Mouse (Mus musculus): ENCODE results near the gene Krt8. TPM values are rescaled to one million over a fixed set of nuclear protein-coding genes. Genes with fewer than 3 reads are reported as not detected.

Gene Krt8
- total and polyA plus RNA-seq, 3 experiments: 0.69 to 0.93 TPM; not detected in 1

GRCm38 (mm10) chr15:101988714-101989113 lies 15.6 kb downstream of the Krt8 start:
- H3K27ac ChIP-seq (ENCODE audit: control insufficient read depth, low read depth, low read length): no peak overlapping the region
- no peaks in the 10 kb centered on the region for H3K79me2 ChIP-seq (ENCODE audit: control insufficient read depth, insufficient read depth, low read length, poor library complexity)
- no peak overlapping the region for H3K9ac ChIP-seq (ENCODE audit: control insufficient read depth, low read depth, low read length, poor library complexity, severe bottlenecking)
- no peak for DNase-seq (ENCODE audit: low read depth, low spot score)
- TF ChIP-seq TBP (IDR thresholded peaks at IDR 0.05; ENCODE audit: low read depth, low read length): no peak
- TF ChIP-seq RAD21 (IDR thresholded peaks at IDR 0.05; ENCODE audit: low read depth, low read length): no peak
- TF ChIP-seq HCFC1 (IDR thresholded peaks at IDR 0.05; ENCODE audit: low read depth, low read length): no peak
- TF ChIP-seq GATA1 (IDR thresholded peaks at IDR 0.05; ENCODE audit: low read depth, low read length): no peak
- no peak for TF ChIP-seq KAT2A (conservative IDR thresholded peaks at IDR 0.05; ENCODE audit: low read depth, low read length)
- no peak for TF ChIP-seq NELFE (IDR thresholded peaks at IDR 0.05; ENCODE audit: low read depth, low read length)
- TF ChIP-seq MAFK (IDR thresholded peaks at IDR 0.05; ENCODE audit: borderline replicate concordance, low read depth, low read length): no peak
- TF ChIP-seq CTCF (IDR thresholded peaks at IDR 0.05 in 2 of 3, conservative IDR thresholded peaks at IDR 0.05 in 1 of 3; ENCODE audit: control insufficient read depth in 1 of 3, insufficient read depth in 1 of 3, low read depth in 2 of 3, low read length in 3 of 3, poor library complexity in 1 of 3, severe bottlenecking in 1 of 3): peak; percentile 46 to 59 (median 57)
- no peak for TF ChIP-seq EP300 (IDR thresholded peaks at IDR 0.05; ENCODE audit: low read depth in 1 of 2, low read length in 2 of 2)
- TF ChIP-seq MEF2A (IDR thresholded peaks at IDR 0.05; ENCODE audit: extremely low read depth, insufficient replicate concordance, low read depth, low read length, poor library complexity, severe bottlenecking): no peak
- TF ChIP-seq POLR2A (IDR thresholded peaks at IDR 0.05; ENCODE audit: control insufficient read depth in 1 of 2, insufficient read depth in 1 of 2, low read depth in 1 of 2, low read length in 2 of 2, poor library complexity in 1 of 2): no peak
- TF ChIP-seq ZC3H11A (IDR thresholded peaks at IDR 0.05; ENCODE audit: low read depth, low read length): 0 out of 2 replicates have a peak, but pooled peaks have one; percentile 8
- TF ChIP-seq ZKSCAN1 (IDR thresholded peaks at IDR 0.05; ENCODE audit: low read depth, low read length): no peak
- no peak for TF ChIP-seq ZMIZ1 (IDR thresholded peaks at IDR 0.05; ENCODE audit: low read depth, low read length)
- TF ChIP-seq RCOR1 (IDR thresholded peaks at IDR 0.05; ENCODE audit: low read depth, low read length): no peak
- TF ChIP-seq E2F4 (IDR thresholded peaks at IDR 0.05; ENCODE audit: borderline replicate concordance, low read depth, low read length): no peak
- TF ChIP-seq CHD2 (IDR thresholded peaks at IDR 0.05; ENCODE audit: low read length): no peak
- TF ChIP-seq MYB (IDR thresholded peaks at IDR 0.05; ENCODE audit: low read depth, low read length): no peak
- TF ChIP-seq SMC3 (IDR thresholded peaks at IDR 0.05; ENCODE audit: low read depth, low read length): peak; percentile 19; the same call in 1 of the 2 replicates
- no peak for TF ChIP-seq CHD1 (IDR thresholded peaks at IDR 0.05; ENCODE audit: low read depth, low read length)
- TF ChIP-seq JUND (IDR thresholded peaks at IDR 0.05; ENCODE audit: low read depth, low read length): no peak
- TF ChIP-seq SIN3A (IDR thresholded peaks at IDR 0.05; ENCODE audit: low read length): no peak
- H3K36me3 ChIP-seq (ENCODE audit: control insufficient read depth in 1 of 2, insufficient read depth in 2 of 2, low read length in 2 of 2): peaks cover 0 to 17% of the 10 kb centered on the region in 2 experiments; a peak in 2 of 4 replicates
- H3K4me1 ChIP-seq (ENCODE audit: control insufficient read depth in 1 of 2, insufficient read depth in 2 of 2, low read length in 2 of 2): peaks cover 3 to 35% of the 10 kb centered on the region in 2 experiments; a peak in 3 of 4 replicates
- H3K9me3 ChIP-seq (replicated peaks; ENCODE audit: insufficient read depth, low read length): no peaks in the 10 kb centered on the region
- no peak overlapping the region for H3K4me3 ChIP-seq (ENCODE audit: control insufficient read depth in 1 of 2, insufficient read depth in 1 of 2, low read depth in 2 of 2, low read length in 2 of 2)
- no peaks in the 10 kb centered on the region for H3K27me3 ChIP-seq (ENCODE audit: control insufficient read depth in 1 of 2, insufficient read depth in 2 of 2, low read length in 2 of 2)

GRCm38 (mm10) chr15:101988119-101988518 lies 16.2 kb downstream of the Krt8 start:
- H3K79me2 ChIP-seq (ENCODE audit: control insufficient read depth, insufficient read depth, low read length, poor library complexity): no peaks in the 10 kb centered on the region
- H3K4me3 ChIP-seq (ENCODE audit: control insufficient read depth in 1 of 2, insufficient read depth in 1 of 2, low read depth in 2 of 2, low read length in 2 of 2): no peak overlapping the region
- H3K9me3 ChIP-seq (replicated peaks; ENCODE audit: insufficient read depth, low read length): no peaks in the 10 kb centered on the region
- peak; percentile 90 for DNase-seq (ENCODE audit: low read depth, low spot score)
- no peaks in the 10 kb centered on the region for H3K27me3 ChIP-seq (ENCODE audit: control insufficient read depth in 1 of 2, insufficient read depth in 2 of 2, low read length in 2 of 2)
- H3K9ac ChIP-seq (ENCODE audit: control insufficient read depth, low read depth, low read length, poor library complexity, severe bottlenecking): no peak overlapping the region
- H3K27ac ChIP-seq (ENCODE audit: control insufficient read depth, low read depth, low read length): no peak overlapping the region
- H3K36me3 ChIP-seq (ENCODE audit: control insufficient read depth in 1 of 2, insufficient read depth in 2 of 2, low read length in 2 of 2): peaks cover 0 to 17% of the 10 kb centered on the region in 2 experiments; a peak in 2 of 4 replicates
- H3K4me1 ChIP-seq (ENCODE audit: control insufficient read depth in 1 of 2, insufficient read depth in 2 of 2, low read length in 2 of 2): peaks cover 6 to 39% of the 10 kb centered on the region in 2 experiments; a peak in 3 of 4 replicates
- TF ChIP-seq SMC3 (IDR thresholded peaks at IDR 0.05; ENCODE audit: low read depth, low read length) (peak; percentile 100), MYC (IDR thresholded peaks at IDR 0.05; ENCODE audit: low read depth, low read length) (peak; percentile 59; the same call in 1 of the 2 replicates), TAL1 (IDR thresholded peaks at IDR 0.05; ENCODE audit: low read length) (no peak), JUND (IDR thresholded peaks at IDR 0.05; ENCODE audit: low read depth, low read length) (0 out of 2 replicates have a peak, but pooled peaks have one; percentile 73), USF2 (IDR thresholded peaks at IDR 0.05; ENCODE audit: borderline replicate concordance in 1 of 2, insufficient read depth in 1 of 2, low read depth in 1 of 2, low read length in 2 of 2) (no peak), MXI1 (IDR thresholded peaks at IDR 0.05; ENCODE audit: low read depth, low read length) (peak; percentile 36; the same call in 1 of the 2 replicates), RCOR1 (IDR thresholded peaks at IDR 0.05; ENCODE audit: low read depth, low read length) (0 out of 2 replicates have a peak, but pooled peaks have one; percentile 43), POLR2AphosphoS5 (IDR thresholded peaks at IDR 0.05; ENCODE audit: borderline replicate concordance, low read depth, low read length) (no peak), UBTF (IDR thresholded peaks at IDR 0.05; ENCODE audit: borderline replicate concordance, insufficient read depth, low read depth, low read length) (no peak), ZMIZ1 (IDR thresholded peaks at IDR 0.05; ENCODE audit: low read depth, low read length) (peak; percentile 17; the same call in 1 of the 2 replicates), ZC3H11A (IDR thresholded peaks at IDR 0.05; ENCODE audit: low read depth, low read length) (peak; percentile 100), RAD21 (IDR thresholded peaks at IDR 0.05; ENCODE audit: low read depth, low read length) (peak; percentile 100), ELF1 (IDR thresholded peaks at IDR 0.05; ENCODE audit: low read depth, low read length) (peak; percentile 20; the same call in 1 of the 2 replicates), HCFC1 (IDR thresholded peaks at IDR 0.05; ENCODE audit: low read depth, low read length) (peak; percentile 42; the same call in 1 of the 2 replicates), BHLHE40 (IDR thresholded peaks at IDR 0.05; ENCODE audit: borderline replicate concordance, low read depth, low read length) (0 out of 2 replicates have a peak, but pooled peaks have one; percentile 38)

All from MEL (cell line).